Comparison of ENCODE assay signal across 18 mouse cellular contexts in the genomic region with DNA sequence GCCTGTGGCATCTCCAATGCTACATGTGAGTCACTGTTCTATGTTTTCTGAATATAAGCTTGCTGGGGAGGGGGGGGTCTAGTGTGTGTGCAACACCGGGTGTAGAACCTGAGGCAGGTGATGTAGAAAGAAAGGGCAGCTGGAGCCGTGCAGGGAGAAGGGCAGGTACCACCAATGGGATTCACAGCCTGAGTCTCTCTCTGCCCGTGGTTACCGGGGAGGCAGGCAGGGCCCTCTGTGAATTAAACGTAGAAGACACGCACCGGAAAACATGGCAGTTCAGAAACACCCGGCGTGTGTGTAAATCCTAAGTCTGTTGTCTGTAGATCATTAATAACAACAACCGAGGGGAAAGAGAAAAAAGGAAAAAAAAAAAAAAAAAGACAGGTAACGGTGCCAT. TPM values are rescaled to one million over a fixed set of nuclear protein-coding genes. Genes with fewer than 3 reads are reported as not detected.
DNase-seq lines count a peak whose midpoint lies in the region; ATAC-seq lines count a peak whose summit lies in the region.
"Had no signal": no experiment of that assay in that cellular context is flagged by ENCODE, and none has a peak within 500 bp of the region (broad histone marks: within the 10 kb centered on the region; RNA-seq: fewer than 3 reads in every experiment).

No protein-coding gene starts in this region.

- no peaks in the 10 kb centered on the region for H3K36me3 ChIP-seq in hindbrain, embryonic 15.5 days
- peaks cover 20% of the 10 kb centered on the region for H3K36me3 ChIP-seq in hindbrain, embryonic 10.5 days
- H3K36me3 ChIP-seq: lung, embryonic 15.5 days had no signal

- peaks cover 49% of the 10 kb centered on the region for H3K4me1 ChIP-seq in hindbrain, embryonic 15.5 days (replicated peaks)
- H3K4me1 ChIP-seq in hindbrain, embryonic 10.5 days (replicated peaks): peaks cover 44% of the 10 kb centered on the region

- 40% methylated on average over 11 of the region's 11 CpGs for WGBS in hindbrain, embryonic 15.5 days
- 84% methylated on average over 11 of the region's 11 CpGs for WGBS in hindbrain, embryonic 10.5 days

- H3K4me3 ChIP-seq in hindbrain, embryonic 15.5 days: no peak overlapping the region
- no peak overlapping the region for H3K4me3 ChIP-seq in hindbrain, embryonic 10.5 days
- H3K4me3 ChIP-seq: lung, embryonic 15.5 days; megakaryocyte, embryonic 14.5 days had no signal

- H3K27me3 ChIP-seq in hindbrain, embryonic 15.5 days: no peaks in the 10 kb centered on the region
- H3K27me3 ChIP-seq in hindbrain, embryonic 10.5 days (ENCODE audit: insufficient read depth, poor library complexity, severe bottlenecking): peaks cover 66% of the 10 kb centered on the region

- no peak for DNase-seq in hindbrain, embryonic 10.5 days (ENCODE audit: low spot score)
- DNase-seq in thymus, postnatal 25 days: peak; percentile 14
- no peak for DNase-seq in thymus, postnatal 14 days
- peak; percentile 75 for DNase-seq in induced T-regulatory cell, adult 2 months (ENCODE audit: low read depth)
- no peak for DNase-seq in heart, postnatal 4 days
- DNase-seq in right cerebral cortex, postnatal 10 days (ENCODE audit: low spot score in 2 of 2): no peak
- DNase-seq in yolk sac, embryonic 10.5 days (ENCODE audit: low spot score): no peak
- DNase-seq: cerebellum, adult 11 months; cerebellum, postnatal 36 days; heart, adult 11 months; heart, postnatal 14 days; kidney, adult 11 months; retina, postnatal 1 day had no signal

- H3K27ac ChIP-seq in hindbrain, embryonic 15.5 days (replicated peaks): 0 out of 2 replicates have a peak overlapping the region, but pooled peaks have one; percentile 1
- no peak overlapping the region for H3K27ac ChIP-seq in hindbrain, embryonic 10.5 days
- H3K27ac ChIP-seq: lung, embryonic 15.5 days had no signal

- ATAC-seq in hindbrain, embryonic 15.5 days (ENCODE audit: low FRiP score, low read depth): no peak
- ATAC-seq: activated CD4-positive, CD25-positive, alpha-beta regulatory T cell, adult 4 months had no signal

- no peaks in the 10 kb centered on the region for H3K9me3 ChIP-seq in hindbrain, embryonic 15.5 days
- H3K9me3 ChIP-seq in hindbrain, embryonic 10.5 days: no peaks in the 10 kb centered on the region
- H3K9me3 ChIP-seq: lung, embryonic 15.5 days; megakaryocyte, embryonic 14.5 days had no signal

- no peak overlapping the region for H3K9ac ChIP-seq in hindbrain, embryonic 15.5 days
- H3K9ac ChIP-seq: lung, embryonic 15.5 days had no signal

- H3K4me2 ChIP-seq in hindbrain, embryonic 15.5 days: peak overlapping the region; percentile 37

RNA-seq across cellular contexts. Expression of gene Bcl11b, which starts 12.2 kb away (rescaled TPM):
- 20.5 and 24.4 TPM in 2 replicates for polyA plus RNA-seq in hindbrain, embryonic 15.5 days (2015; fragmentation: Nextera tagmentation; extraction: Ambion mirVana)
- polyA plus RNA-seq in hindbrain, embryonic 10.5 days (2016; fragmentation: Nextera tagmentation; extraction: Ambion mirVana): 3.0 and 3.3 TPM in 2 replicates
- total RNA-seq in heart, postnatal 4 days (2021): 1 to 10 TPM; 1.5 to 1.6 TPM
- polyA plus RNA-seq: C2C12 had no signal

Comparison
In these comparisons a context has a peak if more than half of its experiments do, and no peak if none do; other contexts are left out.
1. DNase-seq: peak in thymus, postnatal 25 days (single experiment) and induced T-regulatory cell, adult 2 months (single experiment); none in hindbrain, embryonic 10.5 days (single experiment), thymus, postnatal 14 days (single experiment), heart, postnatal 4 days (single experiment), right cerebral cortex, postnatal 10 days (0 of 2) and yolk sac, embryonic 10.5 days (single experiment).